Mouse (Mus musculus) CD8-positive naive resting alpha-beta T cell, adult 2 months (primary cell): Measurements from ENCODE around the gene Hpse2.

Experiments used
- DNase-seq, 2 experiments: peaks; one replicate each; pipeline ENCODE4 v3.0.0; 2022; ENCODE audit warnings: low read depth in 2 of 2, low spot score in 2 of 2

Hpse2 gene

GRCm38 (mm10) chr19:42743261-42743660 is 644.9 kb downstream of the Hpse2 start:
- no peak for DNase-seq

DNA sequence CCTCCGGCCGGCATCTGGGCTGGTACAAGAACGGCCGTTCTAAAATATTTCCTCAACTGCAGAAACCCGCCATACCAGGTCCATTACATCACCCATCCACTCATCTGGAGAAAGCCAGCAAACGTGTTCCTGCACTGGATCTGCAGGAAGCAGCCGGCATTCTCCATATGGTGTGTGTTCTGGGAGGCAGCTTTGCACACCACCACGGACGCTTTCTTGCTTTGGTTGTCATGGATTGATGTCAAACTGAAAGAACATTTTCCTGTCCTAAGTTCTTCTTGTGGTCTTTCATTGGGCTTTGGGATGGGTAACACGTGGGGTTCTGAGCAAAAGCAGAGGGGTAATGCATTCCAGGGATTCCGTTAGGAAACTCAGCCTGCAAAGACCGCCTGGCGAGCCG is 646.3 kb downstream of the Hpse2 start:
- DNase-seq: no peak

DNA sequence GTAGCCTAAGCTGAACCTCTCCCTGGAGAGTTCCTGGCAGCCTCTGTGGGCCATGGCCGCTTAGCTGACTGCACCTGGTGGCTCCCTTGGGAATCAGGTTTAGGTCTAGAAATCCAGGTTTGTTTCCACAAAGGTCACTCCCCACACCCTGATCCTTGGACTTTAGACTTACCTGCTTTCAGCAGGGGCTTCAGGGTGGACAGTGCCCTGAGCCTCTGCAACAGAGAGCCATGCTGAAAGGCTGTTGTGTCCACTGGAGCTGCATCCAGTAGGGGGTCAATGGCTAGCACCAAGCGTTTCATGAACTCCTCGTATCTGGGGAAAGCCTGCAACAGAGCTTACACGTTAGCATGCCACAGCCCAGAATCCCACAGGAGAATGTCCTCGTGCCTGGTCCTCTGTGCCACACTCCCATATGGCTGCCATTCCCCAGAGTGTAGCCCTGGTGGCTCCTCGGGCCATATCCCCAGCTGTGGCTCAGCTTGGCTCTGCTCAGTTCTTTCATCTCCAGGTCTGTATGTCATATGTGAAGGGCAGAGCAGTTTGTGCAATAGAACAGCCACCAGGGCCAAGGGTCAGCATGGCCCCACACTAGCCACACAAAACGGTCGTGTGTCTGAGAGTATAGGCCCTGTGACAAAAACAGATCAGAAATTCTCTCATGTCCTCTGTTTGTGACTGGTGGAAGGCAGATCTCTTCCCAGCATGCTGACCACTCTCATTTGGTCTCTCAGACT is 647.8 kb downstream of the Hpse2 start:
- no peak for DNase-seq

GRCm38 (mm10) chr19:42739734-42740133 is 648.4 kb downstream of the Hpse2 start:
- DNase-seq: no peak

GRCm38 (mm10) chr19:42737753-42738152 is 650.4 kb downstream of the Hpse2 start:
- DNase-seq: no peak
